Mouse (Mus musculus) ES-E14 (cell line): ENCODE measurements at regions not wholly inside any gene's neighbourhood (a gene's known extent, or its start where the extent isn't known, plus 50 kb on each side); places are given as distances from the start of the nearest gene placed in this dataset.

Experiments
- DNase-seq: peaks from one replicate; pipeline ENCODE4 v3.0.0-alpha.2; 2013; ENCODE audit warnings: low read depth, low spot score
- H3K27ac ChIP-seq: 2 replicates; pipeline ENCODE4 v1.5.1; 2012; ENCODE audit warnings: low read depth, mild to moderate bottlenecking, low read length, moderate library complexity, mixed read lengths; ENCODE audit not compliant: poor library complexity, insufficient read depth, severe bottlenecking
- H3K36me3 ChIP-seq: 2 replicates; pipeline ENCODE4 v1.6.1; 2012; ENCODE audit warnings: mild to moderate bottlenecking, low read length, moderate library complexity, mixed read lengths; ENCODE audit not compliant: control insufficient read depth, poor library complexity, insufficient read depth, severe bottlenecking
- H3K4me1 ChIP-seq, 2 experiments: fragments of 150-350 bp in 1 of 2; sonication (generic) in 1 of 2; 2 replicates each; pipeline ENCODE4 v1.6.1; 2012; ENCODE audit warnings: low read length in 2 of 2, mild to moderate bottlenecking in 1 of 2, mixed read lengths in 1 of 2; ENCODE audit not compliant: control insufficient read depth in 2 of 2, insufficient read depth in 2 of 2, poor library complexity in 1 of 2
- H3K4me3 ChIP-seq, 2 experiments: fragments of 150-350 bp in 1 of 2; sonication (generic) in 1 of 2; 2 replicates each; pipeline ENCODE4 v1.5.1; 2012; ENCODE audit warnings: low read length in 2 of 2, low read depth in 1 of 2, mild to moderate bottlenecking in 1 of 2, mixed read lengths in 1 of 2; ENCODE audit not compliant: insufficient read depth in 1 of 2, poor library complexity in 1 of 2, severe bottlenecking in 1 of 2
- H3K9ac ChIP-seq: 2 replicates; pipeline ENCODE4 v1.6.1; 2012; ENCODE audit warnings: low read depth, mild to moderate bottlenecking, low read length, mixed read lengths; ENCODE audit not compliant: poor library complexity, insufficient read depth, severe bottlenecking
- H3K9me3 ChIP-seq: fragments of 150-350 bp; sonication (generic); 2 replicates; pipeline ENCODE4 v1.6.1; 2012; ENCODE audit warnings: low read depth, mild to moderate bottlenecking, low read length; ENCODE audit not compliant: control insufficient read depth, insufficient read depth
- CHD2 ChIP-seq: IDR thresholded peaks from 2 replicates; pipeline ENCODE4 v1.6.1; 2014; ENCODE audit warnings: mild to moderate bottlenecking, low read depth, low read length, inconsistent platforms
- HCFC1 ChIP-seq: IDR thresholded peaks from 2 replicates; pipeline ENCODE4 v1.6.1; 2012; ENCODE audit warnings: low read length, inconsistent platforms, borderline replicate concordance; ENCODE audit not compliant: insufficient read depth
- MAFK ChIP-seq: IDR thresholded peaks from 2 replicates; pipeline ENCODE4 v1.6.1; 2014; ENCODE audit warnings: mild to moderate bottlenecking, low read depth, low read length, inconsistent platforms; ENCODE audit not compliant: insufficient read depth
- ZC3H11A ChIP-seq: IDR thresholded peaks from 2 replicates; pipeline ENCODE4 v1.6.1; 2012; ENCODE audit warnings: low read depth, mild to moderate bottlenecking, inconsistent platforms, low read length, borderline replicate concordance
- ZNF384 ChIP-seq: IDR thresholded peaks from 2 replicates; pipeline ENCODE4 v1.6.1; 2012; ENCODE audit warnings: low read depth, low read length, inconsistent platforms
- in situ Hi-C, 2 experiments: fragments of 600-800 bp; cut with MboI; formaldehyde crosslinking; loops; one replicate each; pipeline ENCODE4 v1.15.1; 2025; ENCODE audit warnings: low sequenced_read_pairs in 2 of 2, inconsistent platforms in 1 of 2; ENCODE audit not compliant: unreplicated experiment in 2 of 2

GRCm38 (mm10) chr6:93133940-93134339 is 190.6 kb upstream of the Adamts9 start:
- in situ Hi-C loops: loop anchor here in 1 of 2 experiments (25.0 kb wide), 1 partner anchor 347 kb away; no protein-coding TSS in a partner anchor
- H3K4me3 ChIP-seq: no peak overlapping the region

GRCm38 (mm10) chr6:93130946-93131685 is 187.8 kb upstream of the Adamts9 start:
- TF ChIP-seq HCFC1: no peak
- no peak for TF ChIP-seq ZNF384
- no peak for TF ChIP-seq CHD2
- TF ChIP-seq ZC3H11A: no peak
- no peak for TF ChIP-seq MAFK
- peak; percentile 57 for DNase-seq
- H3K27ac ChIP-seq: no peak overlapping the region
- no peaks in the 10 kb centered on the region for H3K36me3 ChIP-seq
- no peaks in the 10 kb centered on the region for H3K9me3 ChIP-seq
- in situ Hi-C loops: loop anchor here in 1 of 2 experiments (25.0 kb wide), 1 partner anchor 344 kb away; no protein-coding TSS in a partner anchor
- no peak overlapping the region for H3K4me3 ChIP-seq
- no peak overlapping the region for H3K9ac ChIP-seq
- H3K4me1 ChIP-seq: peaks cover 2 to 4% of the 10 kb centered on the region in 2 experiments; a peak in 1 of 4 replicates

More at GRCm38 (mm10) chr6:93133940-93134339, 190.6 kb upstream of the Adamts9 start:
- Histone ChIP-seq H3K9ac (no peak overlapping the region), H3K36me3 (no peaks in the 10 kb centered on the region), H3K9me3 (no peaks in the 10 kb centered on the region), H3K27ac (no peak overlapping the region), H3K4me1 (peaks cover 2 to 4% of the 10 kb centered on the region in 2 experiments; a peak in 1 of 4 replicates)
- no peak for DNase-seq
- no peak for TF ChIP-seq MAFK
- no peak for TF ChIP-seq CHD2
- no peak for TF ChIP-seq HCFC1
- no peak for TF ChIP-seq ZNF384
- TF ChIP-seq ZC3H11A: no peak

GRCm38 (mm10) chr6:93119482-93119881 is 176.2 kb upstream of the Adamts9 start:
- Histone ChIP-seq H3K27ac (no peak overlapping the region), H3K4me3 (no peak overlapping the region), H3K9me3 (no peaks in the 10 kb centered on the region), H3K9ac (no peak overlapping the region), H3K4me1 (no peaks in the 10 kb centered on the region), H3K36me3 (no peaks in the 10 kb centered on the region)
- DNase-seq: no peak
- TF ChIP-seq ZNF384 (no peak), MAFK (no peak), HCFC1 (no peak), CHD2 (no peak), ZC3H11A (no peak)
- in situ Hi-C loops: no loop called here

- H3K9me3 ChIP-seq: no peaks in the 10 kb centered on the region
- no peak overlapping the region for H3K4me3 ChIP-seq
- no peak overlapping the region for H3K27ac ChIP-seq
- DNase-seq: no peak
- in situ Hi-C loops: no loop called here
- no peaks in the 10 kb centered on the region for H3K4me1 ChIP-seq
- H3K36me3 ChIP-seq: no peaks in the 10 kb centered on the region
- TF ChIP-seq CHD2 (no peak), ZNF384 (no peak), MAFK (no peak), HCFC1 (no peak), ZC3H11A (no peak)
- no peak overlapping the region for H3K9ac ChIP-seq
These were observed 170.1 kb upstream of the Adamts9 start for GRCm38 (mm10) chr6:93113361-93113760.
